Mouse (Mus musculus) liver, postnatal 0 days (tissue): Measurements from ENCODE around the gene Lin9.

Experiments used
- CTCF ChIP-seq: sonication (generic); IDR thresholded peaks from 2 replicates; pipeline ENCODE4 v1.5.1; 2016; ENCODE audit warnings: antibody characterized with exemption, low read depth
- EP300 ChIP-seq: IDR thresholded peaks from 2 replicates; pipeline ENCODE4 v1.6.1; 2016; ENCODE audit warnings: antibody characterized with exemption, low read depth, mild to moderate bottlenecking

- TF ChIP-seq CTCF = peak; percentile 31; the same call in 1 of the 2 replicates
- TF ChIP-seq EP300 = no peak
These were observed 84.8 kb downstream of the Lin9 start, which contains the start of gene Acbd3 for GRCm38 (mm10) chr1:180725704-180726179.
